Mouse (Mus musculus) embryonic fibroblast, embryonic 13.5 days (primary cell): Measurements from ENCODE around the gene Ptpn13.

Experiments
- CTCF ChIP-seq: IDR thresholded peaks from 2 replicates; pipeline ENCODE4 v1.5.1; 2011; ENCODE audit warnings: mild to moderate bottlenecking, control low read depth, low read length, moderate library complexity, borderline replicate concordance; ENCODE audit not compliant: insufficient read depth
- POLR2A ChIP-seq: IDR thresholded peaks from 2 replicates; pipeline ENCODE4 v1.6.1; 2011; ENCODE audit warnings: low read depth, mild to moderate bottlenecking, control low read depth, low read length, moderate library complexity

DNA sequence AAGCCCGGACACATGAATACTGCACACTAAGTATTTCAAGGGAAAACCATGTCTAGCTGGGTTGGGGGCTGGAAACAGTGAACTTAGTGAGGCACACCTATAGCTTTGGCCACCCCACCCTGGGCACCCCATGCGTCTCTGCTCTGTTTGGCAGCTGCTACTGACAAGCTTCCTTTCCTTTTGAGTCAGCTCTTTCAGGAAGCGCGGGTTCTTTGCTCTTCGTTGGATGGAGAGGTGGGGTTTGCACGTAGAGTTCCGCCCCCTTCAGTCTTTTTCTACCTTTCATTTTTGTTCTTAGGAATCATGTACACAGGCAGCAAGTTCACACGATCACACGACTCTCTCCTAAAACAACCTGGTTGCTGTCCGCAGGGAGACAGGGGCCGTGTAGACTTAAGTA, 14.2 kb downstream of the Ptpn13 start:
- TF ChIP-seq CTCF (no peak), POLR2A (no peak)
